Comparison of ENCODE assay signal across 29 mouse cellular contexts in the genomic region with DNA sequence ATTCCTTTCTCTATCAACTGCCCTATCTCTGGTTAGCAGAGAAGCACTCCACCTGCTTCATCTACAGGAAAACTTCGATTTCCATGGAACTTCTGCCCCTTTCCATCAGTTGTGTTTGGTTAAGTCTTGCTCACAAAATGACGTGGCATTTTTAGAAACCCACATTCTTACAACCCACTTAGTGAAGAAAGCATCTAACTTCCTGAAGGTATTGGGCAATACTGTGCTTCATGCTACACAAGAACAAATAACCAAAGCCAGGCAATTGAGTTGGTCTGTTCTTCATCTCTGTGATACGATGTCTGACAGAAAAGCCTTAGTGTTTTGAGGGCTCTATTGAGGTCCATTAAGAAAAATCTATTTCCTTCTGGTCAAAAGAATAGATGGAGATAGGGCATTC. TPM values are rescaled to one million over a fixed set of nuclear protein-coding genes. Genes with fewer than 3 reads are reported as not detected.
DNase-seq lines count a peak whose midpoint lies in the region; ATAC-seq and TF ChIP-seq lines count a peak whose summit lies in the region.
"Had no signal": no experiment of that assay in that cellular context is flagged by ENCODE, and none has a peak within 500 bp of the region (broad histone marks: within the 10 kb centered on the region; RNA-seq: fewer than 3 reads in every experiment).

No protein-coding gene starts in this region.

- ATAC-seq in hematopoietic stem cell, adult 5-6 weeks (replicated peaks in 1 of 2; ENCODE audit: insufficient read depth in 1 of 2, low FRiP score in 2 of 2, low TSS enrichment in 1 of 2, low read depth in 1 of 2, poor library complexity in 2 of 2, severe bottlenecking in 2 of 2) = peak; percentile 69 to 77
- ATAC-seq in neutrophil, adult 5-6 weeks (ENCODE audit: extremely low read depth, insufficient number of reproducible peaks, low FRiP score, poor library complexity, severe bottlenecking) = peak; percentile 67
- ATAC-seq: CD4-positive, CD25-positive, alpha-beta regulatory T cell, adult 4 months; forebrain, embryonic 14.5 days; forebrain, postnatal 0 days; hindbrain, embryonic 16.5 days; intestine, embryonic 15.5 days had no signal

- DNase-seq in embryo, embryonic 10 days (ENCODE audit: low spot score) = no peak
- no peak for DNase-seq in heart, adult 9 months (ENCODE audit: low spot score in 2 of 2)
- DNase-seq in cerebellum, adult 9-11 months = no peak
- DNase-seq: adrenal gland, adult 2 months; adrenal gland, postnatal 25 days; B cell, adult 2 months; cerebellum, adult 11-12 months; cerebellum, postnatal 10 days; cerebellum, postnatal 36 days; forebrain, postnatal 0 days; gastrocnemius, adult 2 months; gastrocnemius, postnatal 14 days; heart, adult 18-20 months; heart, postnatal 14 days; kidney, adult 11 months had no signal

- TF ChIP-seq CTCF in C2C12 (IDR thresholded peaks at IDR 0.05; ENCODE audit: control insufficient read depth, insufficient read depth, insufficient read length) = no peak

- no peak overlapping the region for H3K4me3 ChIP-seq in C2C12 (ENCODE audit: insufficient read depth, poor library complexity, severe bottlenecking)
- H3K4me3 ChIP-seq: embryonic facial prominence, embryonic 12.5 days; embryonic facial prominence, embryonic 15.5 days; gastrocnemius, adult 2 months; heart, embryonic 10.5 days; heart, embryonic 13.5 days; hindbrain, embryonic 10.5 days; hindbrain, embryonic 13.5 days; intestine, embryonic 15.5 days had no signal

- no peaks in the 10 kb centered on the region for H3K36me3 ChIP-seq in C2C12 (ENCODE audit: control insufficient read depth, insufficient read depth)
- H3K36me3 ChIP-seq: embryonic facial prominence, embryonic 12.5 days; embryonic facial prominence, embryonic 15.5 days; heart, embryonic 10.5 days; heart, embryonic 13.5 days; hindbrain, embryonic 10.5 days; hindbrain, embryonic 13.5 days; intestine, embryonic 15.5 days had no signal

- H3K79me2 ChIP-seq in C2C12 (ENCODE audit: control insufficient read depth, insufficient read depth) = no peaks in the 10 kb centered on the region

- H3K27me3 ChIP-seq in C2C12 (ENCODE audit: control insufficient read depth, insufficient read depth, insufficient read length) = no peaks in the 10 kb centered on the region
- H3K27me3 ChIP-seq: embryonic facial prominence, embryonic 12.5 days; embryonic facial prominence, embryonic 15.5 days; hindbrain, embryonic 13.5 days; intestine, embryonic 15.5 days had no signal

- no peaks in the 10 kb centered on the region for H3K79me3 ChIP-seq in C2C12 (ENCODE audit: low read depth)

- H3ac ChIP-seq in C2C12 (ENCODE audit: control insufficient read depth, insufficient read length, low read depth) = no peak overlapping the region

TF ChIP-seq in C2C12, 6 proteins besides CTCF, POLR2A, EP300 and RAD21:
- TF ChIP-seq USF1 (IDR thresholded peaks at IDR 0.05; ENCODE audit: low read depth) = no peak
- TF ChIP-seq MAX (IDR thresholded peaks at IDR 0.05) = no peak
- TF ChIP-seq CEBPB (IDR thresholded peaks at IDR 0.05; ENCODE audit: low read depth) = peak; percentile 18

RNA-seq across cellular contexts. Expression of gene Sfmbt2, which starts 17.4 kb away (rescaled TPM):
- polyA plus RNA-seq in C2C12 (2012; fragmentation: generic; extraction: Trizol) = 0.11 TPM
- 2.3 and 3.3 TPM in 2 replicates for total RNA-seq in hematopoietic stem cell, adult 5-6 weeks (2017)
- 6.1 and 8.0 TPM in 2 replicates for total RNA-seq in neutrophil, adult 5-6 weeks (2017)
- total RNA-seq: MEL had no signal
